Mouse (Mus musculus) midbrain, embryonic 13.5 days (tissue): ENCODE data around the gene Stx5a. TPM values are rescaled to one million over a fixed set of nuclear protein-coding genes. Genes with fewer than 3 reads are reported as not detected.

Experiments used
- ATAC-seq: fragments of 200-750 bp; cut with Nextera tagmentation; 2 replicates; pipeline ENCODE4 v1.8.0; 2017; ENCODE audit warnings: mild to moderate bottlenecking, moderate TSS enrichment, moderate library complexity
- H3K27ac ChIP-seq: fragments of 300-500 bp; sonication (generic); 2 replicates; pipeline ENCODE4 v1.5.1; 2015; ENCODE audit warnings: inconsistent platforms, mild to moderate bottlenecking, moderate library complexity
- H3K27me3 ChIP-seq: fragments of 300-500 bp; sonication (generic); 2 replicates; pipeline ENCODE4 v1.6.1; 2015; ENCODE audit warnings: mild to moderate bottlenecking, inconsistent platforms
- H3K36me3 ChIP-seq: fragments of 300-500 bp; sonication (generic); 2 replicates; pipeline ENCODE4 v1.6.1; 2015; ENCODE audit warnings: mild to moderate bottlenecking, inconsistent platforms
- H3K4me1 ChIP-seq: fragments of 300-500 bp; sonication (generic); replicated peaks from 2 replicates; pipeline ENCODE4 v1.6.1; 2015; ENCODE audit warnings: inconsistent platforms
- H3K4me2 ChIP-seq: fragments of 300-500 bp; sonication (generic); replicated peaks from 2 replicates; pipeline ENCODE4 v1.6.1; 2015; ENCODE audit warnings: moderate library complexity, mild to moderate bottlenecking, inconsistent platforms
- H3K4me3 ChIP-seq: fragments of 300-500 bp; sonication (generic); replicated peaks from 2 replicates; pipeline ENCODE4 v1.5.1; 2015; ENCODE audit warnings: mild to moderate bottlenecking, inconsistent platforms
- H3K9ac ChIP-seq: fragments of 300-500 bp; sonication (generic); replicated peaks from 2 replicates; pipeline ENCODE4 v1.6.1; 2015; ENCODE audit warnings: mild to moderate bottlenecking, inconsistent platforms
- H3K9me3 ChIP-seq: fragments of 300-500 bp; sonication (generic); 2 replicates; pipeline ENCODE4 v1.6.1; 2016; ENCODE audit warnings: mild to moderate bottlenecking, inconsistent platforms
- WGBS: fragments of 180-500 bp; shearing (Covaris S2); methylation state at CpG from one replicate; pipeline ENCODE4 v1.1.7; 2015; 5-methylcytosine and 5-hydroxymethylcytosine counted together
- polyA plus RNA-seq: library from polyadenylated mRNA; unstranded; fragments of >200 nt; fragmentation: Nextera tagmentation; extraction: Ambion mirVana; gene quantifications from 2 replicates; pipeline ENCODE4 v1.2.1, GENCODE M21; 2015

Stx5a gene
- 121 and 127 TPM in 2 replicates for polyA plus RNA-seq

DNA sequence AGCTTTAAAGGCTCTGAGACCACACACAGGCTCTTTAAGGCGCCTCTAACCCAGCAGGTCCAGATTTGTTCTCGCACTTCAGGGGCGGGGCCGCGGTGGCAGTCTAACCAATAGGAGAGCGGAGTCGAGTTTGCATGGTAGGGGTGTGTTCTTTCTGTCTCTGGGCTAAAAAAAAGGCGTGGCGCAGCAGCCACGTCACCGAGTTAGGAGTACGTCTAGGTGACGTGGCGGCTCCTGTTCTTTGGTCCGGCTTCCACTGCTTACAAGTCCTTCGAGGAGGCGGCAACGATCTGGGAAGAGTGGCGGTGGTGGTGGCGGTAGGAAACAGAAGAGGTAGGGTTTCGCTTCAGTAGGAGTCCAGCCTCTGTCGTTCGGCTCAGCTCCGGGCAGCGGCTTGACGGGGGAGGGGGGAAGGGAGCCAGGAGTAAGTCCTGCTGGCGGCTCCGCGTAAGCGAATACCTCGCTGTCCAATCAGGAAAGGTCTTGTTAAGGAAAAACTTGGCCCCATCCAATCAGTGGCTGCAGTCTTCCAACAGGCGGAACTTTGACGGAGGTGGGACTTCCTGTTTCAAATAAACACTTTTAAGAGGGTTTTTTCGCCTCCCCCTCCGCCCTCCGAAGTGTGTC, at the start of gene Stx5a:
Gene Stx5a, plus strand, starts transcription at position 171 of the 627 bp plus-strand sequence.
- ATAC-seq = peak; percentile 98
- H3K4me1 ChIP-seq = peaks cover 37% of the 10 kb centered on the region
- H3K27ac ChIP-seq = peak within 1 kb of the TSS; percentile 95
- peak within 1 kb of the TSS; percentile 84 for H3K4me2 ChIP-seq
- peak within 1 kb of the TSS; percentile 76 for H3K4me3 ChIP-seq
- H3K27me3 ChIP-seq = no peaks in the 10 kb centered on the region
- WGBS = under 1% methylated on average over 36 of the region's 36 CpGs
- peak within 1 kb of the TSS; percentile 87 for H3K9ac ChIP-seq
- no peaks in the 10 kb centered on the region for H3K9me3 ChIP-seq
- peaks cover 62% of the 10 kb centered on the region for H3K36me3 ChIP-seq

DNA sequence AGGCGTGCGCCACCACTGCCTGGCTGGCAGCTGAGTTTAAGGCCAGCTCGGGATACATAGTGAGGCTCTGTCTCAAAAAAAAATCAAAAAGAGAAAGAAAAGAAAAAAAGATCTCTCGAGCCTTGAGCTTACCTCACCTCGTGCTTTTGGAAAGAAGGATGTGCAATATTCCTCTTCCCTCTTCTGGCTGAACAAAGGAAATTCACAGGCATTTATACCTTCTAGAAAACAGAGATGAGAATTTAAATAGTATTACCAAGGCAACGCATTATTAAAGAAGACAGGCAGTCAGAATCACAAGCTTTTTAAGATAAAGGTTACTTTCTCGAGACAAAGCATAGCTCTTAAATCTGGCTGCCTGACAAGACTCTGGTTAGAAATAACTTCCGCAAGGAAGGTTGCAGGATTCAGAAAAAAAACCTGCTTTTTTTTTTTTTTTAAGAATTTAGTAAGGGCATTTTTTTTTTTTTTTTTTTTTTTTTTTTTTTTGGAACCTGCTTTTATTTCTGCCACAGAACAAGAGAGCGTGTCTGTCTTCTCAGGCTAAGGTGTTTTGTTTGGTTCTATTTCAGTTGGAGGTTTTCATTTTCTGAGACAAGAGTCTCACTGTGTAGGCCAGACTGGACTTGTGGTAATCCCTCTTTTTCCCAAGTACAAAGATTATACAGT, 49.2 kb upstream of the Stx5a start:
- no peak overlapping the region for H3K9ac ChIP-seq
- WGBS = 34% methylated on average over 9 of the region's 9 CpGs
- no peaks in the 10 kb centered on the region for H3K27me3 ChIP-seq
- no peak overlapping the region for H3K4me3 ChIP-seq
- H3K9me3 ChIP-seq = no peaks in the 10 kb centered on the region
- H3K36me3 ChIP-seq = no peaks in the 10 kb centered on the region
- 0 out of 2 replicates have a peak overlapping the region, but pooled peaks have one; percentile 30 for H3K27ac ChIP-seq
- H3K4me2 ChIP-seq = no peak overlapping the region
- no peak for ATAC-seq
- H3K4me1 ChIP-seq = no peaks in the 10 kb centered on the region

DNA sequence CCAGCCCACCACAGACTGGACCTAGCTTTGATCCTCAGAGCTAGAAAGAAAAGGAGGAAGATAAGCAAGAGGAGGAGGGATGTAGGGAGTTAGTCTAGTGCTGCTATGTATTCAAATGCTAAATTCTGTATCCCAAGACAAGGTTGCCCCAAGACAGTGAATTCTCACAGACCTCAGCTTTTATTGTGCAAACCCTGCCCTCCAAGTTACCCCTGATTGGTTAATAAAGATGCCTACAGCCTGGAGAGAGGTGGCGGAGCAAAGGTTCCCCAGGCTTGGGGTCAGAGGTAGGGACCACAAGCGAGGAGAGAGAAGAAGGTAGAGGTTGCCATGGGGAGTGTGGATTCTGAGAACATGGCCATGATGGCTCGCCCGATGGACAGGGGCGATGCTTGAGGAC, 48.5 kb upstream of the Stx5a start:
- Histone ChIP-seq H3K4me2 (no peak overlapping the region), H3K27me3 (no peaks in the 10 kb centered on the region), H3K9me3 (no peaks in the 10 kb centered on the region), H3K9ac (no peak overlapping the region), H3K4me1 (no peaks in the 10 kb centered on the region), H3K27ac (no peak overlapping the region; the same call in 1 of the 2 replicates), H3K36me3 (no peaks in the 10 kb centered on the region), H3K4me3 (no peak overlapping the region)
- no peak for ATAC-seq
- 71% methylated on average over 5 of the region's 5 CpGs for WGBS

DNA sequence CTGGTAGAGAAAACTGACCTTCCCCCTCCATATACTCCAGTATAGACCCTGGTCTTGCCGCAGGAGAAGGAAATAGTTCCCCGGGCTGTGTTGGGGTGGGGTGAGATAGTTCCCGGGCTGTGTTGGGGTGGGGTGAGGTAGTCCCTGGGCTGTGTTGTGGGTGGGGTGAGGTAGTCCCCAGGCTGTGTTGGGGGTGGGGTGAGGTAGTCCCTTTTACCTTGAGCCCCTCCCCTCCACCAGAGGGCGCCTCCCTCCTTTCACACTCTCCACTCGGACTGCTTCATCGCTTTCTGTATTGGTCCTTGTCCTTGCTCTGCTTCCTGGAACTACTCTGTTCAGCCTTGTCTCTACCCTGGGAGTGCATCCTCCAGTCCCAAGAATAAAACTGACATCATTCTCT, 45.9 kb upstream of the Stx5a start:
- ATAC-seq = peak; percentile 63; the same call in 1 of the 2 replicates
- no peaks in the 10 kb centered on the region for H3K27me3 ChIP-seq
- no peak overlapping the region for H3K4me3 ChIP-seq
- H3K4me2 ChIP-seq = no peak overlapping the region
- H3K36me3 ChIP-seq = no peaks in the 10 kb centered on the region
- no peaks in the 10 kb centered on the region for H3K9me3 ChIP-seq
- H3K4me1 ChIP-seq = no peaks in the 10 kb centered on the region
- no peak overlapping the region for H3K9ac ChIP-seq
- no peak overlapping the region for H3K27ac ChIP-seq
- 66% methylated on average over 6 of the region's 6 CpGs for WGBS

DNA sequence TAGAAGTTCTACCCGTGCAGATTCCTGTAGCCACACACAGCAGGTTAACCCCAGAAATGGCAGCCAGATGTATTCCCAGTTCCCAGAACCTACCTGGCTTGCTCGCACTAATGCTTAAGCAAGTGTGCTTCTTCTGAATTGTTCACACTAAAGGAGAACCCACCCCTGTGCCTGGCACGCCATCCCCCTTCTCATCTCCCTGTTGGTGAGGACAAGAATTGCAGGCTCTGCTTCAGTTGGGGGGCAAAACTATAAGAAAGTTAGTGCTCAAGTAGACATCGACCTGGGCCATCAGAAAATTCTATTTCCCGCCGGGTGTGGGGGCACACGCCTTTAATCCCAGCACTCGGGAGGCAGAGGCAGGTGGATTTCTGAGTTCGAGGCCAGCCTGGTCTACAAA, 41.6 kb upstream of the Stx5a start:
- H3K9ac ChIP-seq = no peak overlapping the region
- no peak overlapping the region for H3K4me3 ChIP-seq
- H3K27me3 ChIP-seq = no peaks in the 10 kb centered on the region
- 85% methylated on average over 9 of the region's 9 CpGs for WGBS
- H3K4me1 ChIP-seq = no peaks in the 10 kb centered on the region
- H3K9me3 ChIP-seq = no peaks in the 10 kb centered on the region
- H3K27ac ChIP-seq = no peak overlapping the region
- ATAC-seq = no peak
- H3K36me3 ChIP-seq = no peaks in the 10 kb centered on the region
- no peak overlapping the region for H3K4me2 ChIP-seq

DNA sequence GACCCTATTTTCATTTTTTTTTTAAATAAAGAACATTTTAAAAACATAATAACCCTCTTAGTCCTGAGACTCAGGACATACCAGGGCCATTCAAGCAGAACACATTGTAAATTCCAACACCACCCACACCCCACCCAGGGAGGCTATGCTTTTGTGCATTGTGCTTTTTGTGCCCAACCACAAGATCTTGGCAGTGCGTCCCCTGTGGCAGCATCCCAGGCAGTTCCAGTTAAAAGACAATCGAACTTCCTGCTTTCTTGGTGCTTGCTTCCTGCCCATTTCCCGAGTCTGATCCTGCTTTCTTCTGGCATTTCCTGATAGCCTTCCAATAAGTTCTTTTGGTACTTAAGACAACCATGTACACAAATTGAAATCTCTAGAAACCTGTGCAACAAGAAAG, 38.8 kb upstream of the Stx5a start:
- Histone ChIP-seq H3K4me2 (no peak overlapping the region), H3K36me3 (peaks cover 9% of the 10 kb centered on the region), H3K4me1 (no peaks in the 10 kb centered on the region), H3K9ac (no peak overlapping the region), H3K4me3 (no peak overlapping the region), H3K27me3 (no peaks in the 10 kb centered on the region), H3K27ac (no peak overlapping the region), H3K9me3 (no peaks in the 10 kb centered on the region)
- ATAC-seq = no peak
- WGBS = 65% methylated on average over 3 of the region's 3 CpGs

DNA sequence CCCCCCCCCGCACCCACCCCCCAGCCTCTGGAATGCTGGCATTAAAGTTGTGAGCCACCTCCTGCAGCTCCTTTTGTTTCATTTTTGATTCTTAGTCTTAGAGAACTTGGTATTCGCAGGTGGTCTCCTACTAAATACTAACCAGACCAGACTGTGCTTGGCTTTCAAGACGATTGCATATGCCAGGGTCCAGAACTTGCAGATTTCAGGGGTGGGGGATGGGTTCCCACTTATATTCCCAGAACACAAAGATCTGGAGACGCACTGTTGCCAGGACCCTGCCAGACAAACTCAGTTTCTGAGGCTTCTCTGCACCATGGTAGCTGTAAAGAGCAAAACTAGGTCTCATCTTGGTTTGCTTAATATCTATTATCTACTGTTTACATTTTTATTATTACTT, 37.6 kb upstream of the Stx5a start:
- WGBS = 47% methylated on average over 3 of the region's 4 CpGs
- H3K4me1 ChIP-seq = no peaks in the 10 kb centered on the region
- H3K36me3 ChIP-seq = peaks cover 20% of the 10 kb centered on the region
- ATAC-seq = no peak
- H3K9me3 ChIP-seq = no peaks in the 10 kb centered on the region
- no peak overlapping the region for H3K4me3 ChIP-seq
- H3K4me2 ChIP-seq = no peak overlapping the region
- no peak overlapping the region for H3K27ac ChIP-seq
- no peak overlapping the region for H3K9ac ChIP-seq
- no peaks in the 10 kb centered on the region for H3K27me3 ChIP-seq

DNA sequence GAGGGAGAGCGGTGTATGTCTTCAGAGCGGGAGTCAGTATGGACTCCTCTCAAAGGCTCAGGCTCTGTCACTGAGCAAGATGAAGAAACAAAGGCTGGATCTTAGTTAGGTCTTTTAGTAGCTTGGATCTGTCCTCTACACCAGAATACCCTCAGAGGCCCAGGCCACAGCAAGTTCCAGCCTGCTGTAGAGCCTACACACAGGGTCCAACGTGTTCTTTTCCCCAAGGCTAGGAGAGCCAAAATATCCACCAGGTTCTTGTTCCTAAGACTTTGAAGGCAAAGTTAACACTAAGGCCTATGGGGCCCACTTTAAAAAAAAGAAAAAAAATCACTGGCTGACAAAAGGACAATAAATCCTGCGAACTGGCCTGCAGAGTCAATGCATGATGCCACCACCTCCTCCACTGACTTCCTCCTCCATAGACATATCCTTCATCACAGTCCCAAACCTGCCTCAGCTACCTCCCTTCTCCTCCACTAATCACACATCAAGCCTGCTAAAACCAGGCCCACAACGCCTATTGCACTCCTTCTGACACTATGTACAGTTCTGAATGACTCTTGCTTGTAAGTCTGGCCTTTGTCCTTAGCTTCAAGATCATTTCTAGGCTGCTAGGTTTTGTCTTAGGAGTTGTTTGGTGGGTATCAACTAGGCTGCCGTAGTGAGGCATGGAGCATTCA, 36.0 kb upstream of the Stx5a start:
- H3K27ac ChIP-seq = no peak overlapping the region
- no peak for ATAC-seq
- 75% methylated on average over 6 of the region's 6 CpGs for WGBS
- no peak overlapping the region for H3K4me3 ChIP-seq
- H3K4me2 ChIP-seq = no peak overlapping the region
- H3K9ac ChIP-seq = no peak overlapping the region
- no peaks in the 10 kb centered on the region for H3K27me3 ChIP-seq
- H3K4me1 ChIP-seq = peaks cover 2% of the 10 kb centered on the region; the same call in 1 of the 2 replicates
- no peaks in the 10 kb centered on the region for H3K9me3 ChIP-seq
- peaks cover 36% of the 10 kb centered on the region for H3K36me3 ChIP-seq

DNA sequence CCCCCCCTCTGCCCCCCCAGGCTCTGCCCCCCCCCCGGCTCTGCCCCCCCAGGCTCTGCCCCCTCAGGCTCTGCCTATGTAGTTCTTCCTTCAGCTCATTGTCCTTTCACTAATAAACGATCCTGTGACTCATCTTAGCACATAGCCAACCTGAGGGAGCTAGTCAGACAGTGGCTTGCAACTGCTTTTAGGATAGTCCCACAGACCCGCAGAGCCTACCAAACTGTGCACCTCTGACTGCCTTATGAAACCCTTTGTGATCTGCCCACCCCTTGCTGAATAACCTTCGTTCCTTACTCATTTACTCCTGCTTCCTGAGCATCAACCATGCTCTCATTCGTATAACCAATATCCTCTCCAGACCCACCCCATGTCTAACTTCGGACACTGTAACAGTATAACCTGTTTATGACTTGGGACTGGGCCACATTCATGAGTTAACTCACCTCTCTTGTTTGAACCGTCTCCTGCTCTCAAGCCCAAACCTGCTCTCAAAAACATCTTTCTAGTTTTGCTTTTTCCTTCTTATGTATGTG, 35.0 kb upstream of the Stx5a start:
- Histone ChIP-seq H3K27me3 (no peaks in the 10 kb centered on the region), H3K4me2 (no peak overlapping the region), H3K36me3 (peaks cover 46% of the 10 kb centered on the region), H3K4me1 (peaks cover 12% of the 10 kb centered on the region), H3K9me3 (no peaks in the 10 kb centered on the region), H3K27ac (no peak overlapping the region), H3K9ac (no peak overlapping the region), H3K4me3 (no peak overlapping the region)
- WGBS = 84% methylated on average over 7 of the region's 7 CpGs
- 0 out of 2 replicates have a peak, but pooled peaks have one; percentile 9 for ATAC-seq

DNA sequence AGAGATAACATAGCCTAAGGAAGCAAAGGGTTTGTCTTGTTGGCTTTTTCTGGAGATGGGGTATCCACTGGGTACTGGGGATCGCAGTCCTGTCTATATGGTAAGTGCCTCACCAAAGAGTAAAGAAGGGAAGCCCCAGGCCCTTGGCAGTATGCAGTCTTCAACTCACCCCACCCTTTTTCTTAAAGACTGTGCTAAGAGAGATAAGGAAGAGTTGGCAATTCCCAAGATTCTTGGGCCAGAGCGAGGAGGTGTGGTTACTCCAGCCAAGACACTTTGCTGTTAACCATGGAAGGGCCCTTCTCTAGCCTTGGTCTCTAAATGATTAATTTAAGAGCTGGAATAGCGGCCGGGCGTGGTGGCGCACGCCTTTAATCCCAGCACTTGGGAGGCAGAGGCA, 34.3 kb upstream of the Stx5a start:
- peaks cover 19% of the 10 kb centered on the region for H3K4me1 ChIP-seq
- no peaks in the 10 kb centered on the region for H3K9me3 ChIP-seq
- H3K4me3 ChIP-seq = no peak overlapping the region
- H3K27me3 ChIP-seq = no peaks in the 10 kb centered on the region
- H3K36me3 ChIP-seq = peaks cover 51% of the 10 kb centered on the region
- no peak overlapping the region for H3K9ac ChIP-seq
- ATAC-seq = no peak
- 95% methylated on average over 7 of the region's 7 CpGs for WGBS
- no peak overlapping the region for H3K27ac ChIP-seq
- no peak overlapping the region for H3K4me2 ChIP-seq

DNA sequence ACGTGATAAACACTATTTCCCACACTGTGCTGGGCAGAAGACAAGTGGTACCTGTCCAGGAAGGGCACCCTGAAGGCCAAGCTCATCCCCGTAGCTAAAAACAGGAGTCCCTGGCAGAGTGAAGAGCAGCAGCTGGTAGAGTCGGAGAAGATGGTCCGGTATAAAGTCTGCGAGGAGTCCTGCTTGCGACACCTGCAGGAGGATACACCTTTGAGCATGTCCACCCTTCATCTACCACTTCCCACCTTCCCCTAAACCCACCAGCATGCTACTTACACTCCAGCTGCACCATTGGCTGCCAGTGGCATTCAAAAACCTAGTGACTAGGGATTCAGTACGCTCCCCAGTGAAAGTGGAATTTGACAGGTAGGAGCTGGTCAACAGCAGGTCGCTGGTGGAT, 32.3 kb upstream of the Stx5a start:
- Histone ChIP-seq H3K4me1 (peaks cover 29% of the 10 kb centered on the region), H3K4me2 (no peak overlapping the region), H3K27me3 (no peaks in the 10 kb centered on the region), H3K36me3 (peaks cover 51% of the 10 kb centered on the region), H3K9ac (no peak overlapping the region), H3K9me3 (no peaks in the 10 kb centered on the region), H3K27ac (no peak overlapping the region), H3K4me3 (no peak overlapping the region)
- ATAC-seq = no peak
- WGBS = 94% methylated on average over 8 of the region's 8 CpGs

DNA sequence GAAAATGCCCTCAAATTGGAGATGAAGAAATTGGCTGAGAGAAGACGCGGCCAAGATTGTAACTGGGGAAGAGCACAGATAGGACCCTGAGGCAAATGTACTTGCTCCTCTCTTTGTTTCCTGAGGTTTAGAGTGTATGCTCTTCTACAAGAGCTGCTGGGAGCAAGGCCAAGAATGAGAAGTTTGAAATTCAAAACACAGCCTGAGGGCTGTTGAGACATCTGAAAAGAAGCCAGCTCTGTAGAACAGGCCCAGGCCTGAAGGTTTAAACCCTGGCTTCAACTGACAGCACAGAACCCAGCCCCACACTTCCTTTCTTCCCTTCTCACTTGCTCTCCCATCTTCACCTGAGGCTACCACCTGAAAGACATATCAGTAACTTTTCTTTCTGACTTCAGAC, 31.2 kb upstream of the Stx5a start:
- H3K4me2 ChIP-seq = no peak overlapping the region
- H3K27me3 ChIP-seq = no peaks in the 10 kb centered on the region
- 88% methylated on average over 2 of the region's 2 CpGs for WGBS
- no peak overlapping the region for H3K4me3 ChIP-seq
- H3K9ac ChIP-seq = no peak overlapping the region
- no peaks in the 10 kb centered on the region for H3K9me3 ChIP-seq
- no peak overlapping the region for H3K27ac ChIP-seq
- peaks cover 51% of the 10 kb centered on the region for H3K36me3 ChIP-seq
- ATAC-seq = no peak
- peaks cover 33% of the 10 kb centered on the region for H3K4me1 ChIP-seq
